Comparison of ENCODE assay signal across 18 mouse cellular contexts in the genomic region with DNA sequence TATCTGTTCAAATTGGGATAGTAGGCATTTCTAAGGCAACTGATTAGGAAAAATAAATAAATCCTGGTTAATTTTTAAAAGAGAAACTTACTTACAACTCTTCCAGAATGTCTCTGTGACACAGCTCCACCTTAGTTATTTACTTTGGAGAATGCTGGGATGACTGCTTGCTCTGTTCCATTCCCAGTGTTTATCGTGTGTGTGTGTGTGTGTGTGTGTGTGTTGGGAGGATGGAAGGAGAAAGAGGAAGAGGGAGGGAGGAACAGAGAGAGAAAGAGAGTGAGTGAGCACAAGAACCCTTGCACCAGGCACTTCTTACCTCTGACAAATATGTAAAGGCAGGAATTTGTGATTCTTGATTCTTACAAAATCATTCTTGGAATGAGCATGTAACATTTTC.
A peak's percentile ranks its signal among the peaks of the same experiment; 100 is the strongest.
DNase-seq lines count a peak whose midpoint lies in the region; ATAC-seq and TF ChIP-seq lines count a peak whose summit lies in the region.
"Had no signal": no experiment of that assay in that cellular context is flagged by ENCODE, and none has a peak within 500 bp of the region (broad histone marks: within the 10 kb centered on the region; RNA-seq: fewer than 3 reads in every experiment).

No protein-coding gene starts in this region.

- TF ChIP-seq CTCF in midbrain, postnatal 0 days (IDR thresholded peaks at IDR 0.05): no peak
- TF ChIP-seq CTCF in intestine, postnatal 0 days (IDR thresholded peaks at IDR 0.05; ENCODE audit: low read depth): no peak

- H3K9me3 ChIP-seq in kidney, embryonic 15.5 days (replicated peaks): no peaks in the 10 kb centered on the region
- no peaks in the 10 kb centered on the region for H3K9me3 ChIP-seq in midbrain, embryonic 11.5 days (ENCODE audit: control insufficient read depth, low read length)
- H3K9me3 ChIP-seq in midbrain, postnatal 0 days (ENCODE audit: low read length): no peaks in the 10 kb centered on the region
- no peaks in the 10 kb centered on the region for H3K9me3 ChIP-seq in intestine, postnatal 0 days (ENCODE audit: control insufficient read depth)
- H3K9me3 ChIP-seq in midbrain, embryonic 10.5 days (replicated peaks): no peaks in the 10 kb centered on the region
- H3K9me3 ChIP-seq: hindbrain, embryonic 15.5 days had no signal

- peak overlapping the region; percentile 23; the same call in 1 of the 2 replicates for H3K4me2 ChIP-seq in kidney, embryonic 15.5 days
- H3K4me2 ChIP-seq in midbrain, embryonic 11.5 days: no peak overlapping the region
- no peak overlapping the region for H3K4me2 ChIP-seq in midbrain, postnatal 0 days (ENCODE audit: low read depth, low read length, poor library complexity, severe bottlenecking)
- peak overlapping the region; percentile 64 for H3K4me2 ChIP-seq in intestine, postnatal 0 days (replicated peaks; ENCODE audit: low read depth)
- H3K4me2 ChIP-seq: heart, embryonic 11.5 days; hindbrain, embryonic 15.5 days had no signal

- H3K4me3 ChIP-seq in kidney, embryonic 15.5 days (replicated peaks): no peak overlapping the region
- H3K4me3 ChIP-seq in midbrain, embryonic 11.5 days (ENCODE audit: low read depth, low read length): no peak overlapping the region
- no peak overlapping the region for H3K4me3 ChIP-seq in midbrain, postnatal 0 days (ENCODE audit: low read depth, low read length)
- peak overlapping the region; percentile 21 for H3K4me3 ChIP-seq in intestine, postnatal 0 days (ENCODE audit: low read depth, low read length)
- no peak overlapping the region for H3K4me3 ChIP-seq in midbrain, embryonic 10.5 days
- H3K4me3 ChIP-seq: hindbrain, embryonic 15.5 days had no signal

- H3K27me3 ChIP-seq in kidney, embryonic 15.5 days: no peaks in the 10 kb centered on the region
- H3K27me3 ChIP-seq in midbrain, embryonic 11.5 days (ENCODE audit: control insufficient read depth, insufficient read depth, low read length): no peaks in the 10 kb centered on the region
- no peaks in the 10 kb centered on the region for H3K27me3 ChIP-seq in midbrain, postnatal 0 days (ENCODE audit: insufficient read depth, low read length)
- H3K27me3 ChIP-seq in intestine, postnatal 0 days (replicated peaks; ENCODE audit: control insufficient read depth, insufficient read depth, low read length): no peaks in the 10 kb centered on the region
- H3K27me3 ChIP-seq in midbrain, embryonic 10.5 days (ENCODE audit: low read depth, poor library complexity, severe bottlenecking): no peaks in the 10 kb centered on the region
- H3K27me3 ChIP-seq: hindbrain, embryonic 15.5 days had no signal

- no peak for ATAC-seq in kidney, embryonic 15.5 days (replicated peaks; ENCODE audit: low FRiP score)
- no peak for ATAC-seq in midbrain, embryonic 11.5 days (ENCODE audit: low FRiP score)
- ATAC-seq in midbrain, postnatal 0 days (ENCODE audit: low FRiP score): no peak
- no peak for ATAC-seq in intestine, postnatal 0 days

- peaks cover 20% of the 10 kb centered on the region for H3K4me1 ChIP-seq in kidney, embryonic 15.5 days
- H3K4me1 ChIP-seq in midbrain, embryonic 11.5 days (ENCODE audit: control insufficient read depth, insufficient read depth, low read length): no peaks in the 10 kb centered on the region
- H3K4me1 ChIP-seq in midbrain, postnatal 0 days (ENCODE audit: insufficient read depth, low read length): no peaks in the 10 kb centered on the region
- no peaks in the 10 kb centered on the region for H3K4me1 ChIP-seq in intestine, postnatal 0 days (replicated peaks; ENCODE audit: control insufficient read depth, insufficient read depth, low read length)
- H3K4me1 ChIP-seq in midbrain, embryonic 10.5 days: 0 out of 2 replicates have a peak, but pooled peaks cover 3% of the 10 kb centered on the region
- H3K4me1 ChIP-seq: hindbrain, embryonic 15.5 days had no signal

- 48% methylated on average over 1 of the region's 1 CpGs for WGBS in kidney, embryonic 15.5 days
- WGBS in midbrain, embryonic 11.5 days: 72% methylated on average over 1 of the region's 1 CpGs
- WGBS in midbrain, postnatal 0 days: 75% methylated on average over 1 of the region's 1 CpGs
- WGBS in intestine, postnatal 0 days: 4% methylated on average over 1 of the region's 1 CpGs
- 78% methylated on average over 1 of the region's 1 CpGs for WGBS in midbrain, embryonic 10.5 days

- H3K27ac ChIP-seq in kidney, embryonic 15.5 days: peak overlapping the region; percentile 76; the same call in 1 of the 2 replicates
- H3K27ac ChIP-seq in midbrain, embryonic 11.5 days (ENCODE audit: low read depth, low read length): no peak overlapping the region
- H3K27ac ChIP-seq in midbrain, postnatal 0 days (ENCODE audit: low read depth, low read length): no peak overlapping the region
- H3K27ac ChIP-seq in intestine, postnatal 0 days (ENCODE audit: low read depth, low read length): peak overlapping the region; percentile 51
- no peak overlapping the region for H3K27ac ChIP-seq in midbrain, embryonic 10.5 days (replicated peaks)
- H3K27ac ChIP-seq: hindbrain, embryonic 15.5 days; liver, embryonic 14.5 days had no signal

- no peaks in the 10 kb centered on the region for H3K36me3 ChIP-seq in kidney, embryonic 15.5 days
- H3K36me3 ChIP-seq in midbrain, embryonic 11.5 days (ENCODE audit: control insufficient read depth, insufficient read depth, low read length): no peaks in the 10 kb centered on the region
- H3K36me3 ChIP-seq in midbrain, postnatal 0 days (ENCODE audit: insufficient read depth, low read length): no peaks in the 10 kb centered on the region
- H3K36me3 ChIP-seq in intestine, postnatal 0 days (ENCODE audit: control insufficient read depth, insufficient read depth): no peaks in the 10 kb centered on the region
- no peaks in the 10 kb centered on the region for H3K36me3 ChIP-seq in midbrain, embryonic 10.5 days
- H3K36me3 ChIP-seq: hindbrain, embryonic 15.5 days had no signal

- DNase-seq in kidney, postnatal 4 days: no peak
- DNase-seq in midbrain, embryonic 11.5 days (ENCODE audit: low spot score, missing footprints): peak; percentile 6
- no peak for DNase-seq in midbrain, postnatal 0 days (ENCODE audit: low spot score)
- no peak for DNase-seq in spleen, adult 18-20 months
- no peak for DNase-seq in midbrain, embryonic 10.5 days (ENCODE audit: low spot score)
- DNase-seq: adrenal gland, postnatal 25 days; cerebellum, adult 8-10 months; gastrocnemius, postnatal 14 days; lung, postnatal 36 days; midbrain, embryonic 14.5 days; retina, postnatal 1 day; right cerebral cortex, postnatal 4 days; thymus, adult 2 months had no signal

- H3K9ac ChIP-seq in kidney, embryonic 15.5 days: no peak overlapping the region
- H3K9ac ChIP-seq in midbrain, embryonic 11.5 days (ENCODE audit: low read length): no peak overlapping the region
- H3K9ac ChIP-seq in midbrain, postnatal 0 days (replicated peaks; ENCODE audit: low read length, poor library complexity, severe bottlenecking): no peak overlapping the region
- H3K9ac ChIP-seq in intestine, postnatal 0 days (ENCODE audit: low read depth, low read length): no peak overlapping the region
- H3K9ac ChIP-seq: hindbrain, embryonic 15.5 days; liver, embryonic 14.5 days had no signal

Comparison
In these comparisons a context has a peak if more than half of its experiments do, and no peak if none do; other contexts are left out.
1. H3K27ac ChIP-seq: peak in kidney, embryonic 15.5 days (single experiment) and intestine, postnatal 0 days (single experiment); none in midbrain, embryonic 11.5 days (single experiment), midbrain, postnatal 0 days (single experiment) and midbrain, embryonic 10.5 days (single experiment).
2. H3K4me2 ChIP-seq: peak in kidney, embryonic 15.5 days (single experiment) and intestine, postnatal 0 days (single experiment); none in midbrain, embryonic 11.5 days (single experiment) and midbrain, postnatal 0 days (single experiment).